Mouse (Mus musculus) hindbrain, embryonic 15.5 days (tissue): Measurements from ENCODE around the gene Gad2. TPM values are rescaled to one million over a fixed set of nuclear protein-coding genes. Genes with fewer than 3 reads are reported as not detected.

Source experiments
- ATAC-seq: fragments of 200-750 bp; cut with Nextera tagmentation; 2 replicates; pipeline ENCODE4 v1.8.0; 2017; ENCODE audit warnings: low read depth, moderate number of reproducible peaks, moderate TSS enrichment; ENCODE audit not compliant: low FRiP score
- H3K27ac ChIP-seq: fragments of 300-500 bp; sonication (generic); replicated peaks from 2 replicates; pipeline ENCODE4 v1.5.1; 2015; ENCODE audit warnings: mild to moderate bottlenecking, inconsistent platforms
- H3K27me3 ChIP-seq: fragments of 300-500 bp; sonication (generic); 2 replicates; pipeline ENCODE4 v1.6.1; 2015; ENCODE audit warnings: control low read depth, inconsistent platforms
- H3K36me3 ChIP-seq: fragments of 300-500 bp; sonication (generic); 2 replicates; pipeline ENCODE4 v1.6.1; 2015; ENCODE audit warnings: control low read depth, inconsistent platforms
- H3K4me1 ChIP-seq: fragments of 300-500 bp; sonication (generic); replicated peaks from 2 replicates; pipeline ENCODE4 v1.6.1; 2015; ENCODE audit warnings: control low read depth, inconsistent platforms
- H3K4me2 ChIP-seq: fragments of 300-500 bp; sonication (generic); 2 replicates; pipeline ENCODE4 v1.6.1; 2015; ENCODE audit warnings: moderate library complexity, mild to moderate bottlenecking, inconsistent platforms
- H3K4me3 ChIP-seq: fragments of 300-500 bp; sonication (generic); 2 replicates; pipeline ENCODE4 v1.5.1; 2015; ENCODE audit warnings: mild to moderate bottlenecking, inconsistent platforms
- H3K9ac ChIP-seq: fragments of 300-500 bp; sonication (generic); 2 replicates; pipeline ENCODE4 v1.6.1; 2015; ENCODE audit warnings: inconsistent platforms
- H3K9me3 ChIP-seq: fragments of 300-500 bp; sonication (generic); 2 replicates; pipeline ENCODE4 v1.6.1; 2016; ENCODE audit warnings: control low read depth, inconsistent platforms
- WGBS: fragments of 180-500 bp; shearing (Covaris S2); methylation state at CpG from one replicate; pipeline ENCODE4 v1.1.7; 2015; 5-methylcytosine and 5-hydroxymethylcytosine counted together
- polyA plus RNA-seq: library from polyadenylated mRNA; unstranded; fragments of >200 nt; fragmentation: Nextera tagmentation; extraction: Ambion mirVana; gene quantifications from 2 replicates; pipeline ENCODE4 v1.2.1, GENCODE M21; 2015

Gad2 gene
- polyA plus RNA-seq, 1 experiment from 2014 or later: 41.7 TPM

GRCm38 (mm10) chr2:22620978-22621827 lies 802 bp upstream of the Gad2 start:
- no peak for ATAC-seq
- Histone ChIP-seq H3K4me3 (peak overlapping the region; percentile 52), H3K4me1 (peaks cover 48% of the 10 kb centered on the region), H3K27ac (peak overlapping the region; percentile 96), H3K4me2 (peak overlapping the region; percentile 77), H3K9ac (peak overlapping the region; percentile 70), H3K27me3 (peaks cover 32% of the 10 kb centered on the region; the same call in 1 of the 2 replicates), H3K36me3 (no peaks in the 10 kb centered on the region), H3K9me3 (no peaks in the 10 kb centered on the region)
- WGBS: 4% methylated on average over 20 of the region's 20 CpGs

GRCm38 (mm10) chr2:22623111-22624070 lies 1.4 kb downstream of the Gad2 start:
- Histone ChIP-seq H3K4me2 (peak overlapping the region; percentile 77), H3K4me3 (peak overlapping the region; percentile 52), H3K27me3 (peaks cover 36% of the 10 kb centered on the region), H3K9me3 (no peaks in the 10 kb centered on the region), H3K4me1 (peaks cover 42% of the 10 kb centered on the region), H3K36me3 (no peaks in the 10 kb centered on the region), H3K27ac (peak overlapping the region; percentile 96), H3K9ac (peak overlapping the region; percentile 70)
- WGBS: under 1% methylated on average over 59 of the region's 60 CpGs
- ATAC-seq: no peak

DNA sequence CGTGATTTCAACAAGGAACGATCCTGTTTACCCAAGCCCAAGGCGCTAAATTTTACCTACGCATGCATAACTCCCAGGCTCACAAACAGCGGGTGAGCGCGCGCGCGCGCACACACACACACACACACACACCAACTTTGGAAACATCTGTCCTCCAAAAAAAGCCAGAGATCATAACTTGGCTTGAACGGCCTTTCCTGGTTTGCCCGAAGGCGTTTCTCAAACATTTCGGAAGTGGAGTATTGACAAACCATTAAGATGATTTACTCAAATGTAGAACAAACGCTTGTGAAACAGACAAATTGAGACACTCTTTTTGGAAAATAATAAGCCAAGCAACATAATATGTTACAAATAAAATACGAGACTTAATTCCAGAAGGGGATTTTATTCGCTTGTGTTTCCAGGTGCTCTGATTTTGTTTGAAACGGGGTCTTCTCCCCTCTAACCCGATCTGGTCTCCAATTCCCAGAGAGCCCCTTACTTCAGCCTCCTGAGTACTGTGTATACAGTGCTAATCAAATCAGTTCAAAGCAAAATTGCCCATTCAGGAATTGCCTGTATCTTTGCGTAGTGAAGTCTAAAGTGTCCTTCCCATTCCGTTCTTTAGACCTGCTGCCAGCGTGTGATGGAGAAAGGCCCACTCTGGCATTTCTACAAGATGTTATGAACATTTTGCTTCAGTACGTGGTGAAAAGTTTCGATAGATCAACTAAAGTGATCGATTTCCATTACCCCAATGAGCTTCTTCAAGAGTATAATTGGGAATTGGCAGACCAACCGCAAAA lies 2.4 kb downstream of the Gad2 start:
- H3K4me2 ChIP-seq: peak overlapping the region; percentile 77
- peak overlapping the region; percentile 70 for H3K9ac ChIP-seq
- peak overlapping the region; percentile 52 for H3K4me3 ChIP-seq
- no peaks in the 10 kb centered on the region for H3K9me3 ChIP-seq
- 3% methylated on average over 27 of the region's 27 CpGs for WGBS
- ATAC-seq: no peak
- H3K27ac ChIP-seq: peak overlapping the region; percentile 96
- H3K27me3 ChIP-seq: peaks cover 31% of the 10 kb centered on the region
- H3K36me3 ChIP-seq: no peaks in the 10 kb centered on the region
- peaks cover 41% of the 10 kb centered on the region for H3K4me1 ChIP-seq

DNA sequence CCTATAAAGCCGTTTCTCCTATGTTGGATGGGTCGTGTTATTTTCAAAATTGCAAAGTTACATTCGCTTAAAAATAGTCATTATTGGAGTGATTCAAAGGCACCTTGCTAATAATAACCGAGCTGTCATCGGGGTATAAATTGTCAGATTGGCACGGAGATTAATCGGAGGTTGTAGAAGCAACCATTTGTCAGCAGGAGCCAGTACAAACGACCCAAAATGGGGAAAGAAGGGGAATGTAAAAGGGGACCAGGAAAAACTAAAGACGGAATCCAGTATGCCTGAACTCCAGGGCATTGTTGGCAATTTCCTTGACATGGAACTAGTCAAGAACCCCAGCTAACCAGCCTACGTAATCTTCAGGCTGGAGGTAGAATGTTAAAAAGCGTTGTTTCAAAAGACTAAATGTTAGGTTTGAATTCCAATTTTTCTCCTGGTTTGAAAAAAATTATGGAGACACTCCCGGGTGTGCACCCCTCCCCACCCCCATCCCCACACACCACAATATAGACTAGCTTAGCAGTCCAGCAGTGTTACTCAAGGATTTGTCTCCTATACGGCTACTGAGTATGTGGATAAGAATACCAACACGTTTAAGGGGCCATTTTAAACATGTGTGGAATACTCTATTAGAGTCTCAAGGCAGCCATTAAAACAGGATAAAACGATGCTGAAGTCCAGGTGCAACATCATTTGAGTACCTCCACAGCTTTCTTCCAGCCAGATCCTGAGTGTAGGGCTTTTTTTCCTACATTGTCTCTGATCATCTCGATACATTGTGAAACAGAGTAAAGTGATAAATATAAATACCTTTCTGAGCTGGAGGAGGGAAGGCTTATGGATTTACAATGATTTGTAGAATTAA lies 3.3 kb downstream of the Gad2 start:
- no peak for ATAC-seq
- H3K9ac ChIP-seq: peak overlapping the region; percentile 70
- 6% methylated on average over 16 of the region's 16 CpGs for WGBS

DNA sequence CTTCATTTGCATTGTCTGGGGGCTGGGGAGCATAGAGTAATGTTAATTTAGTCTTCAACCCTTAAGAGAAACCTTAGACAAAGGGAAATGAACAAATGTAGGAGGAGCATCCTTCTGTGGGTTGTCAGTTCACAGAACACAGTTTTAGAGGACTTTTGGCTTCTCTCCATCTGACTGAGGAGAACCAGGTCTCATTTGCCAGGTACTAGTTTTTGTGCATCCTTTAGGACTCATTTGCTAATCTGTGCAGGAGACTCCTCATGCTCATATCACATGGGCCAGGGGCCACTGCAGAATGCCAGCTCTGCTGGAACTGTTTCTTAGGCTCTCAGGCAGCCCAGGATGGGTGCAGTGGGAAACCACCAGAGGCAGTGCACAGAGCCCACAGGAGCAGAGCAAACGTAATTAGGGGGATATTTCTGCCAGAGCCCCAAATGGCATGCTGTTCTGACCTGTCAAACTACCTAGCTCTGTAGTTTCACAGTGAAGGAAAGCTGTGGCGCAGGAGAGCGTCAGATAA lies 5.2 kb downstream of the Gad2 start:
- Histone ChIP-seq H3K4me2 (peak overlapping the region; percentile 77), H3K27ac (peak overlapping the region; percentile 96), H3K4me1 (peaks cover 19% of the 10 kb centered on the region), H3K27me3 (peaks cover 24% of the 10 kb centered on the region), H3K9me3 (no peaks in the 10 kb centered on the region), H3K4me3 (peak overlapping the region; percentile 52), H3K9ac (peak overlapping the region; percentile 18; the same call in 1 of the 2 replicates), H3K36me3 (no peaks in the 10 kb centered on the region)
- WGBS: 26% methylated on average over 3 of the region's 3 CpGs
- peak; percentile 37; the same call in 1 of the 2 replicates for ATAC-seq

More for the DNA sequence above, 3.3 kb downstream of the Gad2 start:
- peaks cover 37% of the 10 kb centered on the region for H3K4me1 ChIP-seq
- peak overlapping the region; percentile 96 for H3K27ac ChIP-seq
- no peaks in the 10 kb centered on the region for H3K36me3 ChIP-seq
- H3K27me3 ChIP-seq: peaks cover 29% of the 10 kb centered on the region
- no peaks in the 10 kb centered on the region for H3K9me3 ChIP-seq
- peak overlapping the region; percentile 52 for H3K4me3 ChIP-seq
- peak overlapping the region; percentile 77 for H3K4me2 ChIP-seq

- peak; percentile 52; the same call in 1 of the 2 replicates for ATAC-seq
- Histone ChIP-seq H3K27ac (peak overlapping the region; percentile 96), H3K4me2 (peak overlapping the region; percentile 77), H3K9me3 (no peaks in the 10 kb centered on the region), H3K27me3 (peaks cover 24% of the 10 kb centered on the region), H3K9ac (peak overlapping the region; percentile 18; the same call in 1 of the 2 replicates), H3K4me1 (peaks cover 12% of the 10 kb centered on the region), H3K4me3 (peak overlapping the region; percentile 52), H3K36me3 (no peaks in the 10 kb centered on the region)
- 23% methylated on average over 5 of the region's 5 CpGs for WGBS
Measured at GRCm38 (mm10) chr2:22627819-22628432, 5.9 kb downstream of the Gad2 start.

- ATAC-seq: no peak
- H3K4me1 ChIP-seq: no peaks in the 10 kb centered on the region; the same call in 1 of the 2 replicates
- no peak overlapping the region for H3K4me2 ChIP-seq
- H3K9ac ChIP-seq: no peak overlapping the region
- no peaks in the 10 kb centered on the region for H3K9me3 ChIP-seq
- H3K4me3 ChIP-seq: no peak overlapping the region
- no peaks in the 10 kb centered on the region for H3K27me3 ChIP-seq
- peaks cover 7% of the 10 kb centered on the region; the same call in 1 of the 2 replicates for H3K36me3 ChIP-seq
- 44% methylated on average over 8 of the region's 8 CpGs for WGBS
- H3K27ac ChIP-seq: no peak overlapping the region
Measured at GRCm38 (mm10) chr2:22634766-22635165, 12.8 kb downstream of the Gad2 start.

- ATAC-seq: no peak
- WGBS: 42% methylated on average over 1 of the region's 1 CpGs
- H3K27ac ChIP-seq: no peak overlapping the region
- H3K4me3 ChIP-seq: no peak overlapping the region
- H3K4me1 ChIP-seq: 0 out of 2 replicates have a peak, but pooled peaks cover 5% of the 10 kb centered on the region
- 0 out of 2 replicates have a peak, but pooled peaks cover 5% of the 10 kb centered on the region for H3K36me3 ChIP-seq
- no peak overlapping the region for H3K4me2 ChIP-seq
- no peaks in the 10 kb centered on the region for H3K27me3 ChIP-seq
- no peak overlapping the region for H3K9ac ChIP-seq
- no peaks in the 10 kb centered on the region for H3K9me3 ChIP-seq
Measured at GRCm38 (mm10) chr2:22646134-22646533, 24.1 kb downstream of the Gad2 start.

DNA sequence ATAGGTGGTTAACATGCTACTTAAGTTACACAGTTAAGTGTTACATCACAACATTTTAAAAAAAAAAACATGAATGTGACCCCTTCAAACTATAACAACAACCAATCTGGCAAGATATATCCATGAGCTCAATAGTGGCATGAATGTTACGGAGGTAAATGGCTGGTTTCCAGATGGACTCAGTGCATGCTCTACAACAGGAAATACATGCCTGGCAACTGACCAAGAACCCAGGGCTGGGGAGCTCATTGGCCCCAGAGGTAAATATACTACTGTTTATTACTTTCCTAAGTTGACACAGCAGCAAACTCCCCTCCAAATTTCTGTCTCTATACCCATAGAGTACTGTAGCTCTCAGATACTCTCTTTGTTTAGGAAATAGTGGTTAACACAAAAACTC lies 26.4 kb downstream of the Gad2 start:
- Histone ChIP-seq H3K4me3 (no peak overlapping the region), H3K4me1 (0 out of 2 replicates have a peak, but pooled peaks cover 5% of the 10 kb centered on the region), H3K4me2 (no peak overlapping the region), H3K9ac (no peak overlapping the region), H3K27ac (no peak overlapping the region), H3K9me3 (no peaks in the 10 kb centered on the region), H3K36me3 (0 out of 2 replicates have a peak, but pooled peaks cover 5% of the 10 kb centered on the region), H3K27me3 (no peaks in the 10 kb centered on the region)
- no peak for ATAC-seq
- 68% methylated on average over 1 of the region's 1 CpGs for WGBS

DNA sequence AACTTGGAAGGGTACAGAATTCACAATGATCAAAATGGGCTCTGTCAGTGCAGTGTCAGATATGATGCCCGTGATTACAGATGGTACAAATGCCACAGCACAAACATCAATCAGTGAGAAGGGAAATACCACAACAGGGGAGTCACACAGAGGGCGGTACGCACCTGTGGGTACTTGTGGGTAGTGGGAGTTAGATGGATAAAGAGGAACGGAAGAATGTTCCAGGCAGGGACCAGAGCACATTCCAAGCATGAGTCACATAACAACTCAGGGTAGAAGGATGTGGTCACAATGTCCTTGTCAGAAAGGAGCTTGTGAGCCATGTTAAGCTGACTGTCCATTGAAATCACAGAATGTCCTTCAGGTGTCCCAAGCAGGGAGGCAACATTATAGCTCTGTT lies 29.8 kb downstream of the Gad2 start:
- Histone ChIP-seq H3K27ac (no peak overlapping the region), H3K36me3 (0 out of 2 replicates have a peak, but pooled peaks cover 5% of the 10 kb centered on the region), H3K4me1 (no peaks in the 10 kb centered on the region), H3K9ac (no peak overlapping the region), H3K4me3 (no peak overlapping the region), H3K4me2 (no peak overlapping the region), H3K9me3 (no peaks in the 10 kb centered on the region), H3K27me3 (no peaks in the 10 kb centered on the region)
- no peak for ATAC-seq
- 88% methylated on average over 4 of the region's 4 CpGs for WGBS
